Mouse (Mus musculus) midbrain, embryonic 14.5 days (tissue): ENCODE results near the gene Aspn. TPM values are rescaled to one million over a fixed set of nuclear protein-coding genes. Genes with fewer than 3 reads are reported as not detected.

Experiments used
- ATAC-seq: fragments of 200-750 bp; cut with Nextera tagmentation; 2 replicates; pipeline ENCODE4 v1.8.0; 2017; ENCODE audit warnings: moderate number of reproducible peaks, moderate library complexity; ENCODE audit not compliant: low FRiP score, low TSS enrichment
- DNase-seq: peaks from one replicate; pipeline ENCODE4 v3.0.0-alpha.2; 2015
- H3K27ac ChIP-seq: fragments of 300-500 bp; sonication (generic); replicated peaks from 2 replicates; pipeline ENCODE4 v1.5.1; 2014; ENCODE audit warnings: mild to moderate bottlenecking, low read depth, low read length, moderate library complexity
- H3K27me3 ChIP-seq: fragments of 300-500 bp; sonication (generic); 2 replicates; pipeline ENCODE4 v1.6.1; 2014; ENCODE audit warnings: low read length, control low read depth, mixed read lengths; ENCODE audit not compliant: control insufficient read depth, insufficient read depth
- H3K36me3 ChIP-seq: fragments of 300-500 bp; sonication (generic); 2 replicates; pipeline ENCODE4 v1.6.1; 2014; ENCODE audit warnings: low read length, control low read depth; ENCODE audit not compliant: control insufficient read depth, insufficient read depth
- H3K4me1 ChIP-seq: fragments of 300-500 bp; sonication (generic); 2 replicates; pipeline ENCODE4 v1.6.1; 2014; ENCODE audit warnings: mild to moderate bottlenecking, antibody characterized with exemption, low read length, control low read depth; ENCODE audit not compliant: control insufficient read depth, insufficient read depth
- H3K4me2 ChIP-seq: fragments of 300-500 bp; sonication (generic); 2 replicates; pipeline ENCODE4 v1.6.1; 2014; ENCODE audit warnings: mild to moderate bottlenecking, low read length, moderate library complexity
- H3K4me3 ChIP-seq: fragments of 300-500 bp; sonication (generic); replicated peaks from 2 replicates; pipeline ENCODE4 v1.5.1; 2014; ENCODE audit warnings: low read depth, low read length
- H3K9ac ChIP-seq: fragments of 300-500 bp; sonication (generic); replicated peaks from 2 replicates; pipeline ENCODE4 v1.6.1; 2014; ENCODE audit warnings: mild to moderate bottlenecking, low read length, moderate library complexity
- H3K9me3 ChIP-seq: fragments of 300-500 bp; sonication (generic); 2 replicates; pipeline ENCODE4 v1.6.1; 2016; ENCODE audit warnings: low read length, control low read depth, mixed read lengths; ENCODE audit not compliant: control insufficient read depth
- WGBS: fragments of 180-500 bp; shearing (Covaris S2); extraction: QIAGEN DNeasy Blood & Tissue Kit; methylation state at CpG from one replicate; pipeline ENCODE4 v1.1.7; 2014; 5-methylcytosine and 5-hydroxymethylcytosine counted together
- polyA plus RNA-seq: library from polyadenylated mRNA; unstranded; fragments of >200 nt; fragmentation: Nextera tagmentation; extraction: Ambion mirVana; gene quantifications from 2 replicates; pipeline ENCODE4 v1.2.1, GENCODE M21; 2014

The Aspn gene
- polyA plus RNA-seq, 1 experiment from 2014 or later = 0.88 TPM

GRCm38 (mm10) chr13:49603603-49604002, 59.4 kb downstream of the Aspn start:
- H3K27me3 ChIP-seq = no peaks in the 10 kb centered on the region
- H3K27ac ChIP-seq = no peak overlapping the region
- ATAC-seq = no peak
- no peaks in the 10 kb centered on the region for H3K4me1 ChIP-seq
- no peaks in the 10 kb centered on the region for H3K9me3 ChIP-seq
- H3K9ac ChIP-seq = no peak overlapping the region
- H3K4me2 ChIP-seq = no peak overlapping the region
- H3K4me3 ChIP-seq = no peak overlapping the region
- no peak for DNase-seq
- no peaks in the 10 kb centered on the region for H3K36me3 ChIP-seq

GRCm38 (mm10) chr13:49607714-49608113, 63.5 kb downstream of the Aspn start, which contains the start of gene Ogn:
Gene Ogn, plus strand, starts transcription at chr13:49608046.
- H3K36me3 ChIP-seq = no peaks in the 10 kb centered on the region
- no peak within 1 kb of the TSS for H3K27ac ChIP-seq
- WGBS = 78% methylated on average over 4 of the region's 4 CpGs
- H3K9ac ChIP-seq = no peak within 1 kb of the TSS
- no peaks in the 10 kb centered on the region for H3K9me3 ChIP-seq
- H3K4me2 ChIP-seq = no peak within 1 kb of the TSS
- DNase-seq (peak; percentile 24), ATAC-seq (no peak)
- H3K4me1 ChIP-seq = no peaks in the 10 kb centered on the region
- no peak within 1 kb of the TSS for H3K4me3 ChIP-seq
- no peaks in the 10 kb centered on the region for H3K27me3 ChIP-seq

- Histone ChIP-seq H3K27me3 (no peaks in the 10 kb centered on the region), H3K36me3 (no peaks in the 10 kb centered on the region), H3K4me1 (no peaks in the 10 kb centered on the region), H3K9me3 (no peaks in the 10 kb centered on the region), H3K4me3 (no peak overlapping the region), H3K27ac (no peak overlapping the region), H3K9ac (no peak overlapping the region), H3K4me2 (no peak overlapping the region)
- WGBS = 86% methylated on average over 4 of the region's 4 CpGs
- ATAC-seq (no peak), DNase-seq (no peak)
Observed at GRCm38 (mm10) chr13:49608589-49609322, 64.5 kb downstream of the Aspn start.

- H3K27me3 ChIP-seq = no peaks in the 10 kb centered on the region
- DNase-seq (no peak), ATAC-seq (no peak)
- no peaks in the 10 kb centered on the region for H3K4me1 ChIP-seq
- H3K9me3 ChIP-seq = no peaks in the 10 kb centered on the region
- no peak overlapping the region for H3K4me2 ChIP-seq
- H3K27ac ChIP-seq = no peak overlapping the region
- no peak overlapping the region for H3K4me3 ChIP-seq
- no peak overlapping the region for H3K9ac ChIP-seq
- no peaks in the 10 kb centered on the region for H3K36me3 ChIP-seq
- 97% methylated on average over 3 of the region's 3 CpGs for WGBS
Observed at GRCm38 (mm10) chr13:49617021-49617420, 72.8 kb downstream of the Aspn start.

Other genes starting within 250 kb of the Aspn start
- gene Fgd3, start 224.1 kb upstream of the Aspn start, polyA plus RNA-seq = 1.8 and 2.0 TPM in 2 replicates
- 25.3 and 30.1 TPM in 2 replicates for gene Bicd2, start 202.9 kb upstream of the Aspn start, polyA plus RNA-seq
- gene Ippk, start 123.2 kb upstream of the Aspn start, polyA plus RNA-seq = 11.3 and 15.7 TPM in 2 replicates
- 0.53 and 0.78 TPM in 2 replicates for gene Tes3-ps, start 51.1 kb upstream of the Aspn start, polyA plus RNA-seq
- 0.97 and 1.2 TPM in 2 replicates for gene Ecm2, start 39.6 kb upstream of the Aspn start, polyA plus RNA-seq
- gene Omd, start 38.0 kb downstream of the Aspn start, polyA plus RNA-seq = 0.30 TPM in 1 of 2 replicates, not detected in the other
- 0.59 and 7.7 TPM in 2 replicates for gene Ogn, start 63.6 kb downstream of the Aspn start, polyA plus RNA-seq
- gene Cenpp, start 108.3 kb downstream of the Aspn start, polyA plus RNA-seq = 7.4 and 9.6 TPM in 2 replicates
- gene Nol8, start 108.6 kb downstream of the Aspn start, polyA plus RNA-seq = 18.0 and 22.4 TPM in 2 replicates
- gene Iars, start 137.7 kb downstream of the Aspn start, polyA plus RNA-seq = 35.9 and 53.4 TPM in 2 replicates